Mouse (Mus musculus) urinary bladder, postnatal 14 days (tissue): ENCODE measurements around the gene Shisal1.

Experiments
- DNase-seq: peaks from one replicate; pipeline ENCODE4 v3.0.0; 2021; ENCODE audit warnings: low spot score

Shisal1 gene

GRCm38 (mm10) chr15:84372801-84373200 lies 74.1 kb downstream of the Shisal1 start:
- DNase-seq: no peak

- no peak for DNase-seq
Observed at GRCm38 (mm10) chr15:84367402-84367801, 79.5 kb downstream of the Shisal1 start.

GRCm38 (mm10) chr15:84366574-84366989 lies 80.3 kb downstream of the Shisal1 start:
- DNase-seq: no peak

GRCm38 (mm10) chr15:84365675-84366381 lies 81.1 kb downstream of the Shisal1 start:
- no peak for DNase-seq

- DNase-seq: no peak
Observed at GRCm38 (mm10) chr15:84364746-84365145, 82.2 kb downstream of the Shisal1 start.

- no peak for DNase-seq
Observed at GRCm38 (mm10) chr15:84355081-84355480, 91.8 kb downstream of the Shisal1 start.

GRCm38 (mm10) chr15:84351915-84352844 lies 94.7 kb downstream of the Shisal1 start:
- no peak for DNase-seq

- no peak for DNase-seq
Observed at GRCm38 (mm10) chr15:84351342-84351741, 95.6 kb downstream of the Shisal1 start.

- no peak for DNase-seq
Observed at GRCm38 (mm10) chr15:84349915-84350738, 96.8 kb downstream of the Shisal1 start.

GRCm38 (mm10) chr15:84348769-84349168 lies 98.1 kb downstream of the Shisal1 start:
- no peak for DNase-seq

- no peak for DNase-seq
Observed at GRCm38 (mm10) chr15:84340926-84341325, 106.0 kb downstream of the Shisal1 start.

GRCm38 (mm10) chr15:84337599-84337998 lies 109.3 kb downstream of the Shisal1 start:
- DNase-seq: no peak

- no peak for DNase-seq
Observed at GRCm38 (mm10) chr15:84336281-84336817, 110.5 kb downstream of the Shisal1 start.

- DNase-seq: no peak
Observed at GRCm38 (mm10) chr15:84331066-84331612, 115.8 kb downstream of the Shisal1 start.

GRCm38 (mm10) chr15:84329940-84330339 lies 117.0 kb downstream of the Shisal1 start:
- DNase-seq: no peak
